Mouse (Mus musculus) neural tube, embryonic 14.5 days (tissue): Measurements from ENCODE around the gene Slc22a18. TPM values are rescaled to one million over a fixed set of nuclear protein-coding genes. Genes with fewer than 3 reads are reported as not detected.

Experiments used
- ATAC-seq: fragments of 200-750 bp; cut with Nextera tagmentation; 2 replicates; pipeline ENCODE4 v1.8.0; 2017; ENCODE audit warnings: low read depth, mild to moderate bottlenecking, moderate TSS enrichment, moderate library complexity
- H3K27ac ChIP-seq: fragments of 300-500 bp; sonication (generic); 2 replicates; pipeline ENCODE4 v1.5.1; 2014; ENCODE audit warnings: low read depth, mild to moderate bottlenecking, control low read depth, low read length, moderate library complexity, mixed read lengths
- H3K27me3 ChIP-seq: fragments of 300-500 bp; sonication (generic); 2 replicates; pipeline ENCODE4 v1.6.1; 2014; ENCODE audit warnings: low read length; ENCODE audit not compliant: control insufficient read depth, insufficient read depth
- H3K36me3 ChIP-seq: fragments of 300-500 bp; sonication (generic); 2 replicates; pipeline ENCODE4 v1.6.1; 2014; ENCODE audit warnings: low read length, mixed read lengths; ENCODE audit not compliant: control insufficient read depth, insufficient read depth
- H3K4me1 ChIP-seq: fragments of 300-500 bp; sonication (generic); 2 replicates; pipeline ENCODE4 v1.6.1; 2014; ENCODE audit warnings: low read length; ENCODE audit not compliant: control insufficient read depth, insufficient read depth
- H3K4me2 ChIP-seq: fragments of 300-500 bp; sonication (generic); 2 replicates; pipeline ENCODE4 v1.6.1; 2014; ENCODE audit warnings: mild to moderate bottlenecking, low read depth, low read length, control low read depth
- H3K4me3 ChIP-seq: fragments of 300-500 bp; sonication (generic); 2 replicates; pipeline ENCODE4 v1.5.1; 2014; ENCODE audit warnings: low read depth, low read length, control low read depth, mixed read lengths
- H3K9ac ChIP-seq: fragments of 300-500 bp; sonication (generic); replicated peaks from 2 replicates; pipeline ENCODE4 v1.6.1; 2014; ENCODE audit warnings: low read depth, mild to moderate bottlenecking, control low read depth, low read length, mixed read lengths
- H3K9me3 ChIP-seq: fragments of 300-500 bp; sonication (generic); 2 replicates; pipeline ENCODE4 v1.6.1; 2016; ENCODE audit warnings: low read length; ENCODE audit not compliant: control insufficient read depth
- WGBS: fragments of 180-500 bp; shearing (Covaris S2); extraction: QIAGEN DNeasy Blood & Tissue Kit; methylation state at CpG from one replicate; pipeline ENCODE4 v1.1.7; 2014; 5-methylcytosine and 5-hydroxymethylcytosine counted together
- polyA plus RNA-seq: library from polyadenylated mRNA; unstranded; fragments of >200 nt; fragmentation: Nextera tagmentation; extraction: Ambion mirVana; gene quantifications from 2 replicates; pipeline ENCODE4 v1.2.1, GENCODE M21; 2014

Gene Slc22a18
- polyA plus RNA-seq, 1 experiment from 2014 or later = 0.31 TPM

- ATAC-seq = no peak
- Histone ChIP-seq H3K9me3 (no peaks in the 10 kb centered on the region), H3K4me1 (peaks cover 12% of the 10 kb centered on the region), H3K4me2 (no peak overlapping the region), H3K27ac (no peak overlapping the region), H3K36me3 (no peaks in the 10 kb centered on the region), H3K9ac (no peak overlapping the region), H3K4me3 (no peak overlapping the region), H3K27me3 (peaks cover 24% of the 10 kb centered on the region)
- 67% methylated on average over 7 of the region's 7 CpGs for WGBS
Measured at GRCm38 (mm10) chr7:143506271-143506670, 32.7 kb downstream of the Slc22a18 start.

GRCm38 (mm10) chr7:143506675-143507074 is 33.1 kb downstream of the Slc22a18 start:
- Histone ChIP-seq H3K4me2 (no peak overlapping the region), H3K27me3 (peaks cover 20% of the 10 kb centered on the region), H3K27ac (no peak overlapping the region), H3K36me3 (no peaks in the 10 kb centered on the region), H3K9me3 (no peaks in the 10 kb centered on the region), H3K9ac (no peak overlapping the region), H3K4me3 (no peak overlapping the region), H3K4me1 (peaks cover 10% of the 10 kb centered on the region)
- ATAC-seq = no peak
- 22% methylated on average over 7 of the region's 7 CpGs for WGBS

DNA sequence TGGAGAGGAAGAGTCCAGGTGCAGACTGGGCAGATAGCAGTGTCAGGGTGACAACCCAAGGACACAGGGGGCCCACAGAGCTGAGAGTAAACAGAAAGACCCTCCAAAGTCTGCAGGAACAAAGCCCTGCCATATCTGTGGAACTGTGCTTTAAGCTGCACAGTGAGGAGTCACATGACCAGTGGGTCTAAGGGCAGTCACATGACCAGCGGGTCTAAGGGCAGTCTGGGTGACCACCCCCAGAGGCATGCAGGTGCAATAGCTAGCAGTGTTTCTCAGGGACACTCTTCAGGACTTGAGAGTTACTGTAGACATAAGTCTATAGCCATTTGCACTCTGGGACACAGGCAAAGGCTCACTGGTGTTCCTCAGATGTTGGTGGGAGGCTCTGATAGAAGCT is 36.0 kb downstream of the Slc22a18 start:
- Histone ChIP-seq H3K4me1 (no peaks in the 10 kb centered on the region), H3K27me3 (peaks cover 5% of the 10 kb centered on the region), H3K4me2 (no peak overlapping the region), H3K36me3 (peaks cover 18% of the 10 kb centered on the region), H3K9ac (no peak overlapping the region), H3K9me3 (no peaks in the 10 kb centered on the region), H3K27ac (no peak overlapping the region), H3K4me3 (no peak overlapping the region)
- WGBS = 89% methylated on average over 1 of the region's 1 CpGs
- no peak for ATAC-seq

GRCm38 (mm10) chr7:143510593-143511334 is 37.2 kb downstream of the Slc22a18 start:
- H3K9ac ChIP-seq = no peak overlapping the region
- H3K9me3 ChIP-seq = no peaks in the 10 kb centered on the region
- H3K4me3 ChIP-seq = no peak overlapping the region
- 94% methylated on average over 3 of the region's 3 CpGs for WGBS
- no peak overlapping the region for H3K4me2 ChIP-seq
- no peaks in the 10 kb centered on the region for H3K27me3 ChIP-seq
- no peak for ATAC-seq
- H3K27ac ChIP-seq = no peak overlapping the region
- H3K4me1 ChIP-seq = no peaks in the 10 kb centered on the region
- peaks cover 25% of the 10 kb centered on the region for H3K36me3 ChIP-seq

DNA sequence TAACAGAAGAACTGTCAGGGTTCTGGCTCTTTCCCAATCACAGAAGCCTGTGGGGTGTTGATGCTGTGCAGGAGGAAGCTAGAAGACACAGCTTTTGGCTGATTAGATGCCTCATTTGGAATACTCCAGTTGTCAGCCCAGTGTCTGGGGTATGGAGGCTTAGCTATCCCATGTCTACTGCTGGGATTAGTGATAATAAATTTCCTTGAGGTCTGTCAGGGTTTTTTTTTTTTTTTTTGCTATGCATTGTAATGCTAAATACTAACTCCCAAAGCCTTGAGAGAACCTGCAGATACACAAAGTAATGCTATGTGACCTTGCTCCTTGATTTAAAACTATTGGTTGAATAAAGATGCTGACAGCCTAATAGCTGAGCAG is 37.8 kb downstream of the Slc22a18 start:
- H3K36me3 ChIP-seq = peaks cover 30% of the 10 kb centered on the region
- no peak for ATAC-seq
- H3K4me3 ChIP-seq = no peak overlapping the region
- H3K27me3 ChIP-seq = no peaks in the 10 kb centered on the region
- no peak overlapping the region for H3K4me2 ChIP-seq
- H3K9me3 ChIP-seq = no peaks in the 10 kb centered on the region
- H3K4me1 ChIP-seq = no peaks in the 10 kb centered on the region
- H3K9ac ChIP-seq = no peak overlapping the region
- no peak overlapping the region for H3K27ac ChIP-seq

GRCm38 (mm10) chr7:143513763-143514415 is 40.4 kb downstream of the Slc22a18 start:
- H3K4me1 ChIP-seq = no peaks in the 10 kb centered on the region
- H3K4me2 ChIP-seq = no peak overlapping the region
- no peak overlapping the region for H3K9ac ChIP-seq
- no peak overlapping the region for H3K4me3 ChIP-seq
- peaks cover 46% of the 10 kb centered on the region for H3K36me3 ChIP-seq
- no peaks in the 10 kb centered on the region for H3K9me3 ChIP-seq
- ATAC-seq = no peak; the same call in 1 of the 2 replicates
- no peaks in the 10 kb centered on the region for H3K27me3 ChIP-seq
- 92% methylated on average over 10 of the region's 10 CpGs for WGBS
- no peak overlapping the region for H3K27ac ChIP-seq

DNA sequence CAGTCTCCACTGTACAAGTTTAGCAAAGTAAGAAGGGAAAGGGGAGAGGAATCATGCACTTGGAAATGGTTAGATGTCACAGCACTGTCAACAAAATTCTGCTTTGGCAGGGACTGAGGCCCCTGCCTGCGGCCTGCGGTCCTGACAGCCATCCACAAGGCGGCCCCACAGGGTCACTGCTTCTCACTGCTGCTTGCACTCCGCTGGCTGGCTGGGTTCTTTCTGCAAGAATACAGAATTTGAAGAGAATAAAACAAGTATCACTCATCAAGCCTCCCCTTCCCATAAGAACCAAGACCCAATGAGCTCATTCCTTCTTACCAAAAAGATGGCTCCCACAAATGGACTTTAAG is 40.9 kb downstream of the Slc22a18 start:
- Histone ChIP-seq H3K9me3 (no peaks in the 10 kb centered on the region), H3K27ac (no peak overlapping the region), H3K4me1 (no peaks in the 10 kb centered on the region), H3K36me3 (peaks cover 51% of the 10 kb centered on the region), H3K27me3 (no peaks in the 10 kb centered on the region), H3K4me3 (no peak overlapping the region), H3K4me2 (no peak overlapping the region), H3K9ac (no peak overlapping the region)
- ATAC-seq = no peak
- 90% methylated on average over 4 of the region's 4 CpGs for WGBS

DNA sequence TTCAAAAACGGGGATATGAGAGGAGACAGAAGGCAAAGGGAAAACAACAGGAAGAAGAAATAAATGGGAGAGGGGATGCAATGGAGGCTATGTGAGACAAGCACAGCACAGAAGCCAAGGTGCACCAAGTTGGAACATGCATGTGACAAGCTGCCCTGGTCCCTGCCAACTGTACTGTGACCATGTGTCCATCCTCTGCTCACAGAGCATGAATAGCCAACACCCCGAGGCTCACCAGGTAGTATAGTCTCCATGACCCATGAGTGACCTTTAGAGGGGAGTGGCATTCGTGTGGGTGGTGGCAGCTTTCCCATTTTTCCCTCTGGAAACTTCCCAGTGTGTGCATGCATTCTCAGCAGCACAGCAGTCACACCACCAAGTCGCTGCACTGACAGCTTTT is 45.8 kb downstream of the Slc22a18 start:
- Histone ChIP-seq H3K9me3 (no peaks in the 10 kb centered on the region), H3K4me3 (no peak overlapping the region), H3K27me3 (no peaks in the 10 kb centered on the region), H3K27ac (no peak overlapping the region), H3K36me3 (peaks cover 75% of the 10 kb centered on the region), H3K4me2 (no peak overlapping the region), H3K4me1 (no peaks in the 10 kb centered on the region), H3K9ac (no peak overlapping the region)
- 87% methylated on average over 4 of the region's 4 CpGs for WGBS
- ATAC-seq = no peak

- Histone ChIP-seq H3K27me3 (no peaks in the 10 kb centered on the region), H3K4me2 (no peak overlapping the region), H3K9me3 (no peaks in the 10 kb centered on the region), H3K27ac (no peak overlapping the region), H3K4me3 (no peak overlapping the region), H3K9ac (no peak overlapping the region), H3K4me1 (no peaks in the 10 kb centered on the region), H3K36me3 (peaks cover 71% of the 10 kb centered on the region)
- ATAC-seq = no peak
- WGBS = 72% methylated on average over 1 of the region's 1 CpGs
Measured at GRCm38 (mm10) chr7:143532410-143532809, 58.9 kb downstream of the Slc22a18 start.
